Mouse (Mus musculus) erythroblast, adult 5-6 weeks (primary cell): ENCODE measurements around the gene Prokr1. TPM values are rescaled to one million over a fixed set of nuclear protein-coding genes. Genes with fewer than 3 reads are reported as not detected.
"Not testable (repeated sequence)": the region's sequence is repeated elsewhere in the genome, so short reads cannot be mapped to it uniquely, and the experiment has no call there.

Source experiments
- ATAC-seq: replicated peaks from 2 replicates; pipeline ENCODE4 v1.8.0; 2016; ENCODE audit warnings: moderate number of reproducible peaks, mild to moderate bottlenecking, moderate TSS enrichment, inconsistent platforms; ENCODE audit not compliant: poor library complexity, low FRiP score, severe bottlenecking
- total RNA-seq, 2 experiments: library from RNA; stranded (forward) in 1 of 2; stranded (reverse) in 1 of 2; fragments of 150-400 nt in 1 of 2; fragments of 200-764, 138-1000 nt in 1 of 2; gene quantifications; 2 replicates each; pipeline versions ENCODE4 v1.2.3 to v1.2.4; 2015 to 2017; ENCODE audit warnings: low replicate concordance in 2 of 2

Gene Prokr1
- total RNA-seq (2015; ENCODE audit: low replicate concordance) (55.4 and 68.8 TPM in 2 replicates), total RNA-seq (2017; ENCODE audit: low replicate concordance) (54.9 and 57.6 TPM in 2 replicates)

DNA sequence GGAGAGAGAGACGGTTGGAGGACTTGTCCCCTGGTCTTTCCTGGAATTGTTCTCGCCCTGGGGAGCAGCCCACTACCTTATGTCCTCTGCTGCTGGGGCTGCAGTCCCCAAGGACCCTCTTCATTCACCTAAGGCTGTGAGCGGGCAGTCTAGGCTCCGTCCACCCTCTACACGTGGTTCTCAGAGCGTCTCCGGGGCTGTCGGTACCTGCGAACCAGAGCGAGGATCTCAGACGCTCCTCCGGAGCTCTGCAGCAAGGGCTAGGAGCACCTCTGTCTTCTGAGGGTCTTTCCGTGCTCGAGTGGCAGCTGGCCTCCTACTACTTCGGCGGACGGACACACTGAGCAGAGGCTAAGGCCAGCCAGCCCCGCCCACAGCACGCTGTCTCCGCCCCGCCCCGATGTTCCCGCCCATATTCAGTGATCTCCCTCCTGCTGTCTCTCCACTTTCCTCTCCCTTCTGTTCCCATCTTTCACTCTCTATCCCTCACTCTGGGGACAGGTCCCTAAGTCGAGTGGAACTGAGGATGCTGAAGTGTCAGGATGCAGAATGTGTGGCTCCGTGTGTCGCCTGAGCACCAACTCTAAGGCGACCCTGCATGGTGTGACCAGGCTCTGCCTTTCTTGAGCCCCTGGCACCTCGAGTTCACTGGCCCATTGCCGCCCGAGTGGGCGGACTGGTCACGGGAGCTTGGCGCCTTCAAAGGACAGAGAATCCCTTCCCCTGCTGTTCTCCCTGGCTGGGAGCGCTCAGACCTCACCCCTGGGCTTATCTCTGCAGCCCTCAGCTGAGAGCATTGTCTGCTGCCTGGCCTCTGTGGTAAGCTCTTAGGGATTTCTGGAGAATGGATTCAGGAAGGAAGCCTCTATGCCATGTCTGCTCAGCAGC, at the start of gene Prokr1:
TSS of gene Prokr1 (minus strand) at position 350 of the 888 bp plus-strand sequence.
- peak; percentile 90 for ATAC-seq

DNA sequence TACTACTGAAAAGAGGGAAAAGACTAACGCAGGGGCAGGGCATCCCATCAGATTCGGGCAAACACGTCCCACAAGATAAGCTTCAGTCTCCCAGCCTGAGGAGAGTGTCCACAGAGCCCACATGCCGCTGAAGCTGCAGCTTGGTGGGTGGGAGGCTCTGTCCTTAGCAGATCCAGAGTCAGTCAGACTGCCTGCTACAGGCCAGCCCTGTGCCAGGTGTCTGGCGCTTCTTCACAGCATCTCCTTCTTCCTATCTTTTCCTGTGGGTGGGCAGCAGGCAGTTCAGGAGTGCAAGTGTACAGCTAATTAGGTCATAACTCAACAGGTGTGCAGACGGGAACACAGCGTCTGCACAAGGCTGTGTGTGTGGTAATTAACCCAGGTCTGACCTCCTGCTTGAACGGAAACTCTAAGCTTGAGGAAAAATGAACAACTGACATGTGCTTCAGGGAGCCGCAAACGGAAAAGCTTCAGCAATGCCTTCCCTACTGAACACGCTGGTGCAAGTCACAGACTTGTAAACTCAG, 47.7 kb upstream of the Prokr1 start:
- no peak for ATAC-seq

DNA sequence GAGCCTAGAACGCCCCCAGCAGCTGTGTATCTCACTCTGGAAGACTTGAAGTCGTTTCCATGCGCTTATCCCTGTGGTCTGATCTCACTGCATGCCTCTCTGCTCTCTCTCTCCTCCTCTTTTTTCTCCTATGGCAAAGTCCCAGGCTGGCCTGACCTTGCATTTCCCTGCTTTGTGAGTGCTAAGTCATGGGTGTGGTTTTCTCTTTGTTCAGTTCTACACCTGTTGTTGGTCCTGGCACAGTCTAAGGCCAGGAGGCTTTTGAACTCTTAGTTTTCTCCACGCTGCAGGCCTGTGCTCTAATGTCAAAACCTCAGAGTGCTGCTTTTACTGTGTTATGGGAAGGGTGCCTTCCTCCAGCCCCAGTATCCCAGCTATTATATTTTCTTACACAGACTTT, 41.6 kb upstream of the Prokr1 start:
- ATAC-seq: no peak

DNA sequence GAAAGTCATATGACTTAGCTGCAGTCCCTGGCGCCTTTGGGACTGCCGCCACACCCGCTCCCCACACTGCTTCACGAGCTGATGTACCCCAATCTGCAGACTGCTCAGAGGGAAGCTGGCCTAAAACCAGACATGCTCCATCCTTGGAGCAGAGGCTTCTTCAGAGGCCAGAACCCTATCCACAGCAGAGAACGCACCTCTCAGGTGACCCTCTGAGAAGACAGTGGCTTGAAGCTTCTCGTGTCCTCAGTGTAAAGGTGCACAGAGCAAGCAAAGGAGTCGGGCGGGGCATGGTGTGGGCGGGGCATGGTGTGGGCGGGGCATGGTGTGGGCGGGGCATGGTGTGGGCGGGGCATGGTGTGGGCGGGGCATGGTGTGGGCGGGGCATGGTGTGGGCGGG, 38.4 kb upstream of the Prokr1 start:
- not testable (repeated sequence) for ATAC-seq

DNA sequence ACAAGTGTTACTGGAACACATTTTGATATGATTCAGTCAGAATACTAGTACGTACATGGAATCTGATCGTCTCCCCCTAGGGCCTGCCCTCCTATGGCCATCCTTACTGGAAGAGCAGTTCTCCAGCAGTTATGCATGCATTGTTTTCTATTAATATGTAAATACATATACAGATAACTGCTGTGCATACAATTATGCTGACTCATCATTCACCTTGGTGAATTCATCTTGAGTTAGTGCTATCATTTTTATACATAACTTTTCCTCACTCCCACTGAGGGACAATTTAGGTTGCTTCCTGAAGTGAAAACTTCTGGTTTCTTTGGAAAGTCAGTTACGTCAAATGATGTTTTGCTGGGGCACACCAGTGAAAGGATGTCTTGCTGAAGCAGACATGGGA, 32.6 kb upstream of the Prokr1 start:
- ATAC-seq: no peak

DNA sequence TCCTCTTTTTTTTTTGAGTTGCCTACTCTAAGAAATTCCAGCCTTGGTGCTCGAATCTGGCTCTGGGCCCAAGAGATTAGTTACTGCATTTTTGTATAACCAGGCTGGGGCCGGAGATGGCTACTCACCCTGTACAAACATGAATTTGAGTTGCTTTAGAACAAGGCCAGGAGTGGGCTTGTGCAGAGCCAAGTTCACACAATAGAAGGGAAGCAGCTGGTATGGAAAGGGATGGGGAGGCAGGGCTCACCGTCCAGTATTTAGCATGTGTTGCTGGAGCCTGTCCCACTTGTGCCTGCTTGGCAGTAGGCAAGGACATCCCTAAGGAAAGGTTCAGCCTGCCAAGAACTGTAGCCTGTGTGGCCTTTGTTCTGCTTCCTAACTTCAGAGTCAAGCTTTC, 30.7 kb upstream of the Prokr1 start:
- ATAC-seq: no peak

DNA sequence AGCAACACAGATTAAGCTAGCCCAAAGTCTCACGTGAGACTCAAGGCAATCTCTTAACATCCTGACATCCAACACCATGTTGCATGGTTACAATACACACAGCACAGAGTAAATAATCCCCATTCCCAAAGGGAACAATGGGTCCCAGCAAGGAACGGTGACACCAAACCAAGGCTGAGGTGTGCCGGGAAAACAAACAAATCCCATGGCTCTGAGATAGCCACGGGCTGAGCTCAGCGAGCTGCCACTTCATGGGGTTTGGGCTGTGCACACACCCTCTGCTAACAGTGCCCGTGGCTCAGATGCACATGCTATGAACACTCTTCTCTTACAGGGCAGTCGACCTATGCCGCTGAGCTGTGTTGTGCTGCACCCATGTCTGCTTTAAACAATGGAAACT, 27.5 kb upstream of the Prokr1 start:
- no peak for ATAC-seq

DNA sequence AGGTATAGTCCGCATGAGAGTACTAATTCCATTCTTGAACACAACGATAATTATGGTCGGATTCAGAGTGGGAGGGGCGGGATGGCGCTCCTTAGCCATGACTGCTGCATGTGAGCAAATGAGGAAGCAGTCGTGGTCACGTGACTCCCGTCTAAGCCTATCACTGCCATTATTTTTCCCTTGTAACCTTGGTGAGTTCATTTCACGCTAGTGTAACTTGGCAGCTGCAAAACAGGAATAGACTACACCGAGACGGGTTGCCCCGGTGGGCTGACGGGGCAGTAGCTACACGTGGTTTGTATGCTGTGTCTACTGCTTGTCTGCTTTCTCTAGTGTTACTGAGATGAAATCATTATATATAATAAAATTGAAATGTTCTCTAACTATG, 25.1 kb upstream of the Prokr1 start:
- no peak for ATAC-seq

DNA sequence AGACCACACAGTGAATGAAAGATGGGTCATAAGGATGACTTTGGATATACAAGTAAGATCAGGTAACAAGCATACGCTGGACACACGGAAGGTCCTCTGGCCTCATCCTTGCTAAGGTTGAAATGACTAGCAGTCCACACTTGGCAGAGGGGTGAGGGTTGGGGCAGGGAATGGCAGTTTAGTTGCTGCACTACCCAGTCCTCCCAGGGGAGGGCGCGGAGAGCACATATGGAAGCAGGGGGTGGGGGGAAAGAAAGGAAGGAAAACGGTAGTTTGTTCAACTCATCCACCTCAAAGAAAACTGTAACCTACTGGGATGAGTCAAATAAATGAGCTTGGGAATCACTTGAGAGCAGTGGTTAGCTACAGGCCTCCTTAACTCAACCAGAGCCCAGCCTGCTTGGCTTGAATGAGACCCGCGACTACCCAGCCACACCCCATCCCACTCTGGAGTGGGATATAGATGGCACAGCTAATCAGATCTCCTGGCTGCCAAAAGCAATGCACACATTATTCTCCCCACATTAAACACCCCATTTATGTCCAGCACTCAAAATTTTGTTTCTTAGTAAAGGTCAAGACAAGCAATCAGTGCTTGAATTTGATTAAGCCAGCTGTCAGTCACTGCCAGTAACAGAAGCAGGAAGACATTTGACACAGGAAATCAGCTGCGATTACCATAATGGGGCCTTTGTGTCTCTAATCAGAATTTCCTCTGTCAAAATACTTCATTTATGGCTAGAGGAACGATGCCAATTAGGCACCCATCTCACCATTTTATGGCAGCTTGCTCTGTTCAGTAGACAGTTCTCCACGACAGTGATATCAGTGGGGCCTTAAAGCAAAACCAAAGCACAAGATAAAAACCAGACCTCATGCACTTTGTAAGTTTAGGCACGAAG, 24.5 kb upstream of the Prokr1 start:
- peak; percentile 77 for ATAC-seq

DNA sequence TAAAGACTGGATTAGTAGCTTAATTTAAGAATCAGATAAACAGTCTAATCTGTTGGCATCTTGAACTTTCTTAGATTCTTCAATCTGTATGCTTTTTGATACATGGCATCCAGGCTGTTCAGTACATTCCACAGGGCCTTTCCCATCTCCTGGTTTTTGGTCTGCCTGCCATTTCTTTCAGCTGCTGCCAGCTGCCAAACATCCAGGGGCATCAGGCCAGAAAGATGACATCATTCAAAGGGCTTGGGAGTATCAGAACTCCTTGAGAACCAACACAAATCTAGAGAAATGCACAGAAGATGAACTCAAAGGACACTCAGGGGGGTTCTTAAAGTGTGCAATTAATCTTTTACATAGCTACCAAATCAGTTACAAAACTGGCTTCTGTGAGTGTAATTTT, 9.3 kb upstream of the Prokr1 start:
- no peak for ATAC-seq

DNA sequence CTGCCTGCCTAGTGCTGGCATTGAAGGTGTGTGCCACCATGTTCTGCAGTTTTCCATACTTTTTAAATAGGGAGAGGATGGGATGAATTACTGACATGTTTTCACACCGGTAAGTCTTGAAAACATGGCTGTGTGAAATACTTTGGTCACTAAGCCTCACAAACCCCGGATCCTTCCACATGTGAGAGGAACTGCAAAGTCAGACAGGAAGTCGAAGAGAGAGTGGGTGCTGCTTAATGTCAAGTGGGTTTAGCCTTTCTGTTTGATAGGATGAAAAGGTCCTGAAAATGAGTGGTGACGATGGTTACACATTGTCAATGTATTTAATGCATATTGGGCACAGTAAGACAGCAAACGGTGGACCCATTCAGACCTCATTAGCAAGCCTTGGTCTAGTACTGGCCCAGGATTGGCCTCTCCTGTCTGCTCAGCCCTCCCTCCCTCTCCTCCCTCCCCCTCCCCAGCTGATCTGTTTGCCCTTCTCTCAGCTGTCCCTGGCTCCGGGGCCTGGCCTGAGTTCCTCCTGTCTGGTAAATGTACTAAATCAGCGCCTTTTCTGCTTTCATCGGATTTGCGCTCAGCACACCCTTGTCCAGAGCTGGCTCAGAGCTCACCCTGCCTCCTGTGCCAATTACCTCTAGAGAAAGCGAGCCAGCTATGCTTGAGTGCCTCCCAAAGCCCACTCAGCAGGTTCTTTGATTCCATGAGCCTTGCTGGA, 6.7 kb upstream of the Prokr1 start:
- no peak for ATAC-seq

DNA sequence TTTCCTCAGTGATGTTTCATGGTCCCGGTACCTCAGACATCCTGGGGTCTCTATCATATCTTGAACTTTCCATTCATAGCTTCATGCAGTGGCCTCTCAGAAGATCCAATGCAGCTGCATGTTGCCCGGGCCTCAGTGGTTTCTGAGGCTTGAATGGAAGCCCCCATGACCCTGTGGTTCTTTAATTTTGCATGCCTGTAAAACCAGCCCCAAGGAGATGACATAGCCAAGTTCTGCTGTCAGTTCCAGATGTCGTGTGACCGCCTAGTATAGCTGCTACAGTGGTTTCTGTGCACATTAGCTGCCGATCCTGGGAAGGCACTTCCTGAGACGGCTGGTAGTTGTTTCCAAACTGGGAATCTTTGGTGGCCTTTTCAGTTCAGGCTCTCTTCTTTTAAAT, 3.6 kb upstream of the Prokr1 start:
- ATAC-seq: no peak

DNA sequence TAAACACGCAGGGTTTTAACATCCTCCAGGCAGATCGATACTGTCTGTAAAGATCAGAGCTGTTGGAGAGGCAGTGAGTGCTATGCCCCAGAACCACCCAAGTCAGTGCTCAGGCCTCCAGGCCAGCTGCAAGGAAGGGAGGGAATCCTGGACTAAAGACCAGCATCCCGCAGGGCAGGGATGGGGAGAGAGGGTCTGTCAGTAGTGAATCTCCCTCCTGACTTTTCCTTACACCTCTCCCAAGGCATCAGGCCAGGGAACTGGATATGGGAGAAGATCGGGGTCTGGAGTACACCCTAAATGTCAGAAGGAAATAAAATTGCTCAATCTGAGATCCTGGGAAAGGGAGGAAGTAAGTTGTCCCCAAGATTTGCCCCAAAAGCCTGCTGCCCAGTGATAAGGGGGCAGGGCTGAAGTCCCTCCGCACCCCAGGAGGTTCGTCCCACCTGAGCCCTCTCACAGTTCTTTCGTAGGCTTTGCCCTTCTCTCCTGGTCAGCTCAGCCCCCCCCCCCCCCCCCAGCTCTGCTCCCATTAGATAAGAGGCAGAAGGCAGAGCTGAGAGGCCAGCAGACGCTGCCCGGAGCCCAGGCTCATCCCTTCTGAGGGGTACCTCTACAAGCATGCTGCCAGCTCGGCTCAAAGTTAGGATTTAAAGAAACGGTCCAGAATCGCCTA, 687 bp downstream of the Prokr1 start:
- peak; percentile 53 for ATAC-seq

DNA sequence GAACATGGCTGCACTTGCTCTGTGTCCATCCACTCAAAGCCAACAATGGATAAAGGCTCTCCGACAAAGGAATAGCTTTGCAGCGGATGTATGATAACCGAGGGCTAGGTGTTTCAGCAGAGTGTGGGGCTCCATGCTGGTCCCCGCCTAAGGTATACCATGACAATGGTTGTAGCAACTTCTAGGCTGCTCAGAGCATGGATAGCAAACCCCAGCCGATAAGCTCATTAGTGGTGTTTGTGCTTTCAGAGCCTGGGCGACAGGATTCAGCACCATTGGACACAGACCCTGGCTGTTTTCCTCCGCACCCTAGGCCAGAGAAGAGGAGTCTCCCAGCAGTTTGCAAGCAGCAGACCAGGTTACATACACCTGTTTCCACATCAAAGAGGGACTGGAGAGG, 6.6 kb downstream of the Prokr1 start:
- ATAC-seq: no peak

DNA sequence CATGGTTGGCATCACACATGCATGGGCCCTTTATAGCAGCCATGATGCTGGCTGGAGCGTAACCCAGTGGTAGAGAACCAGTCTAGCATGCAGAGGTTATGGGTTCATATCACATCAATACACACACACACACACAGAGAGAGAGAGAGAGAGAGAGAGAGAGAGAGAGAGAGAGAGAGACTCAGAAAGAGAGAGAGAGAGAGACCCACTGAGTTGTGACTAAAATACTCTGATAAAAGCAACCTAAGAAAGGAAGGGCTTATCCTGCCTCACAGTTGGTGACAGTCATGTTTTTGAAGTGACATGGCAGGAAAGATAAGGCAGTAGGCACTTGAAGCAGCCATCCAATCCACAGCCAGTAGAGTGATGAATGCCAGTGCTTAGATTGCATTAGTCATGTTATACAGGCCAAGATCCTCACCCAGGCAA, 7.3 kb downstream of the Prokr1 start:
- peak; percentile 89 for ATAC-seq

DNA sequence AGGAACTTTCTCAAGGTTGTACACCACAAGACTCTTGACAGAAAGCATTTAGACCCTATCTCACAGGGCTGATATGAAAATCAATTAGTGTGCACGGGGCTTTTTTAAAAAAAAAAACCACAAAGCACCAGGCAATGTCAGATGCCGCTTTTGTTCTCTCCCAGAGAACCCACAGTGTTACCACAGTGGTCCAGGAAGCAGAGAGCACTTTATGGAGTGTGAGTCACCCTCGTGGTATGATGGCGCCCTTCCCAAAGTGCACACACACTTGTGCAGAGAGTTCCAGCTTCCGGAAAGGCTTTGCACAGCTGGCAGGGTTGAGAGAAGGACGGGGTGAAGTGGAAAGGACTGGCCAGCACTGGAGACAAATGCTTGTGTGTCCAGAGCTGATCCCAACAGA, 8.1 kb downstream of the Prokr1 start:
- ATAC-seq: peak; percentile 18; the same call in 1 of the 2 replicates

DNA sequence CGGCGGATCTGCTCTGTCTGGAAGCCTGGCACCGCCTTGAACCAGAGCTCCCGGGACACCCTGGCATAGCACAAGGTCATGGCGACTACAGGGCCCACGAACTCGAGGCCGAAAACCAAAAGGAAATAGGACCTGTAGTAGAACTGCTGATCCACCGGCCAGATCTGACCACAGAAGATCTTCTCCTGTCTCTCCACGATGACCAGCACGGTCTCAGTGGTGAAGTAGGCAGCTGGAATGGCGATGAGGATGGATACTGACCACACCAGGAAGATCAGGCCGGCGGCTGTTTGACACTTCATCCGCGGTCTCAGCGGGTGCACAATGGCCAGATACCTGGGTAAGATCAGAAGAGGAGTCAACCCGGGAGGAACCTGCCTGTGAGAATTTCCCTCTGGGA, 9.0 kb downstream of the Prokr1 start:
- ATAC-seq: no peak

DNA sequence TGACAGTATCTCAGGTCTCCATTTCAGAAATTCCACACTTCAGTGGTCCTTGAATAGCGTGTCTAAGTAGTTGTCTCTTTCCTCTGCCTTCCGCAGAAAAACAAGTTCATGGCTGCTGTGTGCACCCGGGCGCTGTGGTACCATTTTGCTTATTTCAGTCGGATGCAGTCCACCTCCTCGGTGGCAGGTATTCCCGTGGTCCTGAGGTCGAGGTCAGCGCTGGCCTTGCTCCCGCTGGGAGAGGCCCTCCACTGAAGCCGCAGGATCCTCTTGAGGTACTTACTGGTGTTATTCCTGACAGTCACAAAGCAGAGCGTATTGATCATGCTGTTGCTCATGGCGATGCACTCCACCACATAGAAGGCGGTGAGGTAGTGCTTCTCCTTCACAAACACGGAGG, 9.5 kb downstream of the Prokr1 start:
- no peak for ATAC-seq

DNA sequence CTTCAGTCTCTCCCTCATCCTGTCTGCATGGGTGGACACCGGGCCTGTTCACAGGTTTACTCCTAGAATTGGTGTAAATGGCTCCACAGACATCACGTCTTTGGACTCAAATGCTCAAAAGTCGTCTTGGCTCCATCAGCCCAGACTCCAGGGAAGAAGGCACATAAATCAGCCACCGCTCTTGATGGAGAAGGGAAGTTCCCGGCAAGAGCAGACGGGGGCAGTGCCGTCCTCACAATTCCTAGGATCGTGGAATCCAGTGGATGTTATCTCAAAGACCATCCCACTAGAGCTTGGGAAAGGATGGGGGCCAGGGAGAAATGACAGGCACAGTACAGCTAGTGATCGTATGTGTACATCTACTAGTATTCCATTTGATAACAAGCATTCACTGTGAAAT, 12.3 kb downstream of the Prokr1 start:
- ATAC-seq: no peak
